Mouse (Mus musculus) ZHBTc4 (cell line): ENCODE results near the gene Plppr5.

Source experiments
- DNase-seq: peaks from one replicate; pipeline ENCODE4 v3.0.0-alpha.2; 2011; ENCODE audit warnings: low read depth, low spot score

The Plppr5 gene

DNA sequence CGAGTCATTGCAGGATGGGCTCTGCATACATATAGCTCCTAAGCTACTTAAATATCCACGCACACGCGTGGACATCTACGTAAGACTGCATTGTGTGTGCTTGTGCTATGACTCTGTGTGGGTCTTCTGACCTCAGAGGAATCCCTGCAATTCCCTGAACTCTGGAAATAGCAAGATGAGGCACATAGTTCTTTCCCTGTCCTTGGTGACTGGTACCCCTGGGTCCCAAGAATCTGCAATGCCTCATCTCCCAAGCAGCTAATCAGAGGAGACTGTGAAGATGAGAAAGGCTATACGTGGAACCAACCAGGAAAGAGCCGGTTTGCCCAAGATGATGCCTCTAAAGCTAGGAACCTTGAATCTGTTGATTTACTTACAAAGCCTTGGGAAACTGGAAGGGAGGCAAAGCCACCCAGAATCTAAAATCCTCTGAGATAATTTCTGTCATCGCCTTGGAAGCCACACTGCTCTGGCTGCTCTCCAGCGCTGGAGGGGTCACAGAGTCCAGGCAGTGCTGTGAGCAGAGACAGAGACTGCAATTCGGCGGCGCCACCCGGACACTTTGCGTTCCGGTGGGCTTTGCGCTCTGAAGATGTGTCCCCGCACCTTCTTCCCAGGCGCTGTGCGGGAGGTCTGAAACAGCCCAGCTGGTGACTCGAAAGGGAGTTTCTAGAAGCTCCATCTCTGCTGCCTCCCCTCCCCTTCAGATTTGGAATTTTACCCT, at the start of gene Plppr5:
Gene Plppr5 (plus strand): TSS at position 308 of the 724 bp plus-strand sequence.
- DNase-seq, result peak; percentile 43

DNA sequence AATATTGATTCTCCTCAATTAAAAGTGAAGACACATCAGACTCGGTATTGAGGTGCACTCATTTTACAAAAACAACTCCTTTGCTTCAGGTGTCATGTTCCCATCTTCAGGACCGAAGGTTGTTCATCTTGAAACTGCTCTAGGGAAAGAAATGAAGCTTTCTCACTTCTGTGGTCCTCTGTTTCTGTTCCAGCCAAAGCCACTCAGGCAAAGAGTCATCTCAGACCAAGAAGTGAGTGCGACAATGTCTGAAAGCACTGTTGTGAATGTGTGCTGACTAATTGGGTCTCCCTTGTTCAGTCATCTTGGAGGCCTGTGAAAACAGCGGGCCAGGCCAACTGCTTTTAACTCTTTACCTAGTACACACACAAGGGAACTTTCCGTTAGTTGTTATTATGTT, 24.7 kb upstream of the Plppr5 start:
- DNase-seq, result no peak

DNA sequence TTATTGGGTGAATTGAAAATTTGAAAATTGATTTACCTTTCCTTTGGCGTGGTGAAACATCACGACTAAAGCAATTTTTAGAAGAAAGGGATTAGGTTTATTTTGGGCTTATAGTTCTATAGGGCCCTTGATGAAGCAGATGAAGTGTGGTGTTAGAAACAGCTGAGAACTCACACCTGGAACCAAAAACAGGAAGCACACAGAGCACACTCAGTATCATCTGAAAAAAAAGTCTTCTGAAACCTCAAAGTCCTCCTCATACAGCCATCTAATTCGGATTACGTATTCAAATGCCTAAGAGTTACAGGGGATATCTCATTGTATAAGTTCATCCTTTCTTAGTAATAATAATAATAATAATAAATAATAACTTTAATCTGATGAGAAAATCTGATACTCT, 24.1 kb upstream of the Plppr5 start:
- DNase-seq, result no peak

DNA sequence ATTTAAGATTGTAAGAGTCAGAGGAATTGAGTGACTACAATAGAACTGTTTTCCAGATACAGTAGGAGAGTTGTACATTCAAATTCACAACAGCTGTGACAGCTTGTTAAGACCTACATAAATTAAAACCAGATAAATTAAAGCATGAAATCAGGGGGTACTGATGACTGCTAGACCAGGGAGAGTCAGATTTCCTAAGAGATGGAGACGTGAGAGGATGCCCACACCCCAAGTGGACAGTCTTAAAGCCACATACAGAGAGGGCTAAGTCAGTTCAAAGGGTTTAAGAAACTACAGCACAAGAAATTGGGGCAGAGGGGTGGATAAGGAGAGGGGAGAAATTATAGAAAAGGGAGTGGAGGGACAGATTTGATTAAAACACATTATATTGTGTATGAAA, 17.7 kb upstream of the Plppr5 start:
- no peak for DNase-seq

DNA sequence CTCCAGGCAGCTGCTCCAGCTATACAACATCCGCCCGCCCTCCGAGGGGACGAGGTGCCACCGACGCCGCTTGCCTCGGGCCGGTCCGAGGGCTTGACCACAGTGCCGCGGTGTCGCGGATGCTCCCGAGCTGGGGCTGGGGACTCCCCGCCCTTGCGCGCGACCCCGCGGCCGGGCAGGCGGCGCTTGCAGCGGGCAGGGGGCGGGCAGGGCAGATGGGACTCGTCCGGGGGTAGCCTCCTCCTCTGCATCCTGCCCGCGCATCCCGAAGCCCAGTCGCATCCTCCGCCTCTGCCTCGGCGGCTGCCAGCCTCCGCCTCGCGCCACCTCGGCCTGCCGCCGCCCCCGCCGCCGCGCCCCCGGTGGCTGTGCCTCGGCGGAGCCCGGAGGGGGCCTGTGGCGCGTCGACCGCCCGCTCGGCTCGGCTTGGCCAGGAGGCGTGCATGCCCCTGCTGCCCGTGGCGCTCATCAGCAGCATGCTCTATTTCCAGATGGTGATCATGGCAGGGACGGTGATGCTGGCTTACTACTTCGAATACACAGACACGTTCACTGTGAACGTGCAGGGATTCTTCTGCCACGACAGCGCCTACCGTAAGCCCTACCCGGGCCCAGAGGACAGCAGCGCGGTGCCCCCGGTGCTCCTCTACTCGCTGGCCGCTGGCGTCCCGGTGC, 754 bp downstream of the Plppr5 start:
- peak; percentile 39 for DNase-seq

DNA sequence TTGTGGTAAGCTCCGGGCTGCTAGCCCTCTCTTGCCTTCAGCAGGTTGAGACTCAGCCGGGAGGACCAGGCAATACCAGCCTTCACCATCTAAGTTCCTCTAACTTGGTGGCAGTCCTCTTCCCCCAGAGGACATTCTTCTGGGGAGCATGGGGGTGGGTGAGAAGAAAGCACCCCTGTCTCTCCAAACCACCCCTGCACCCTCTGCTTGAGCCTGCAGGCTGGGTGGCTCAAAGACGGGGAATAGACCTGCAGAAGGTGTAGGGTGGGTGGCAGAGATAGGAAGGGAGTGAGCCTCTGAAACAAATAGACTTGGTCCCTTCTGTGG, 1.3 kb downstream of the Plppr5 start:
- no peak for DNase-seq

DNA sequence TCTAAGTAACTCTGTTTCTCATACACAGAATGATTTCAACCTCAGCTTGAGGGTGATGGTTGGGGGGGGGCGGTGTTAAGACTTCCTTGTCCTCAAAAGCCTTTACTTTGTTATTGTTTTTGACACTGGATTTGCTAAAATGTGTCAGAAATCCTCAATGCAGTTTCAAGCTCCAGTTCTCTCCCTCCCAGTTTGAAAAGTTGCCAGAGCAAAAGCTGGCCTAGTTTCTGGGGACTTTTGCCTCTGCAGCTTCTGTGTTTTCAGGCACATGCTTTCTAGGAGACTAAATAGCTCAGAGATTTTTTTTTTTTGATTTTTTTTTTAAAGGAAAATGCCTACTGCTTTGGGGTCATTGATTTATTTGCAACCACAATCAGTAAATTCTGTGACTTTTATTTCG, 2.7 kb downstream of the Plppr5 start:
- DNase-seq, result no peak

DNA sequence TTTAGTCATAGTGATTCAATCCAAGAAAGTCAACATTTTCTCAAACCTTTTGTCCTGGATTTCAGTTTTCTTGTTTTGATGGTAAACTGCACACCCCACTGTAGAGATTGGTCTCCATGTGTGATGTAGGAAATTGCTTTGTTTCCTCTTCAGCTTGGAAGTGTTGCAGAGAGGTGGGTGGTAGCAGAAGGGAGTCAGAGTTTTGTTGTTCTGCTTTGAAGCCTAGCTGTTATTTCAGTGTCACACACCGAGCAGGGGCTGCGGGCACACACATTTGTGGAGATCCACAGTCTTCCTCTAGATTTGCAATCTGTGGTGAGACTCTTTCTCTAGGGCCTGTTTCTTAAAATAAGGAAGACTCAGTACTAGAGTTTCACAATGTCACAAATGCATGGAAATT, 8.0 kb downstream of the Plppr5 start:
- no peak for DNase-seq

DNA sequence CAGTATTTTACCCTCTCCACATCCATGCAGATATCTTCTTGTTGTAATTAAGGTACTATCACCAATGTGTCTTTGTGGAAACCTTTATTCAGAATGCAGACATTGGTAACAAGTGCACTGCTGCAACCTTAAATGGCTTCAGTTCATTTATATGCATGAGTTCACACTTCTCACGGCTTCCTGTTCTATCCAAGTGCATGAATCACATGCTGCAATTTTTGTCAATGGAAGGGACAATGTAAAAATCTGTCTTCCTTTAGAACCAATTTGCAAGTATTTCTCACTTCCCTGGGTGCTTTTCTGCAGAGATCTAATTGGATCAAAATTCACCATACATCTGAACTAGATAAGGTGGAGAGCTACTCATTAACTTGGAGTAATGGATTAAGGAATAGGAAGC, 27.8 kb downstream of the Plppr5 start:
- no peak for DNase-seq

DNA sequence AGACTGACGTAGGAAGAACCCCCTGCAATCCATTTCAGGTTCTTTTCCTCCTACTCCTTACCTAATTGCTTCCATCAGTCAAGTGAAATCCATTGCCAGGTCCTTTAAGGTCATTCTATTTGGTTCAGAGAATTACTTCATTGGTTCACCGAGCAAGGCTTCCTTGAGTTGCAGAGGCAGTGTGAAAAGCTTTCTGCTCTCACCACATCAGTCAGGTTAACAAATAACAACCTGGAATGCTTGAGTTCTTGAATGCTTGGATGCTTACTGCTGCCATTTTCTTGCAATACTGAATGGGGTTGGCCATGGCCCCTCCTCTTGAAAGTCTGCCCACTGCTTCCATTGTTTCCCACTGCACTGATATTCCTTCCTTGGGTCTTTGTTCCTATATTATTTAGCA, 28.8 kb downstream of the Plppr5 start:
- DNase-seq, result no peak

DNA sequence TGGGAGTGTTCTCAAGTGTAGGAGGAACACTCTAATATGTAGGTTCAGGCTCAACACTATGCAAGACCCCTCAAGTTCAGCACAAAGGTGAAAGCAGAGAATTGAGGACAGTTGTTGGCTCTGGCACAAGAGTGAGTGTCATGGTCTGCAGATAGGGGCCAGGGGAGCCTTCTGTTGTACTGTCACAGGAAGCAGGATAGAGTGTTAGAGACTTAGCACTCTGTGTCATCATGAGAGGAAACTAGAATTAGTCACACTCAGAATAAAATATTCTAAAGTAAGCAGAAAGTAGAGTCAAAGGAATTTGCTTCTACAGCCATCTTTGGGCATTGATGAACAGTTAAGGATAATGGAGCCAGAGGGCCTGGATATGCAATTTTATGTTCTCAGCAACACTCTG, 31.7 kb downstream of the Plppr5 start:
- no peak for DNase-seq

DNA sequence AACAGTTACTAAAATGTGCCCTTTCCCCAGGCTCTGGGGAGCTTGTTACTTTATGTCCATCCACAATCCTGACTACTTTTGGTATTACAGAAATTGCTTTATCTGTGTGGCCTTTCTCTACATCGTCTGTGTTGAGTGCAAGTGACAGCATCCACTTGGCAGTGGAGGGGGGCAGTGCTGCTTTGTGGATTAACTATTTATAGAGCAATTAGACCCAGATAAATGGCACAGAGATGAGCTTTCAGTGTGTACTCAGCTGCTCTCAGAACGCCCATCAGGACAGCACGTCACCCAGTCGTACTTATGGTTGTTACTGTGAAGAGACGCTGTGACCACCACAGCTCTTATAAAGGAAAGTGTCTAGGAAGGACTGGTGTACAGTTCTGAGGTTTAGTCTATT, 36.8 kb downstream of the Plppr5 start:
- DNase-seq, result no peak

DNA sequence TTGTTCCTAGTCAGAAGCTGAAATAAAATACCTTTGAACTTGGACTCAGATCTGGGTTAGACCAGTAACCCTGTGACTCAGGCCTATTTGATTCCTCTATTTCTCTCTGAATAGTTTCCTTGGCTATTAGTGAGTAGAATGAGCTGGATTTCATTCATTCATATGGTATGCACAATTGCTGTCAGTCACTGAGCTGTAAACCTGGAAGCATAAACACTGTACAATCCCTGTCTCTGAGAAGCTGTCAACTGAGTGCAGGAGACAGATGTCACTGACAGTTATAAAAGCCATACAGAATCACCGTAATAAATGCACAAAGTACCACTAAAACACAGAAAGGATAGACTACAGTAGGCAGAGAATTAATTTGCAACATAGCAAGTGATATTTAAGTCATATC, 40.2 kb downstream of the Plppr5 start:
- DNase-seq, result no peak

DNA sequence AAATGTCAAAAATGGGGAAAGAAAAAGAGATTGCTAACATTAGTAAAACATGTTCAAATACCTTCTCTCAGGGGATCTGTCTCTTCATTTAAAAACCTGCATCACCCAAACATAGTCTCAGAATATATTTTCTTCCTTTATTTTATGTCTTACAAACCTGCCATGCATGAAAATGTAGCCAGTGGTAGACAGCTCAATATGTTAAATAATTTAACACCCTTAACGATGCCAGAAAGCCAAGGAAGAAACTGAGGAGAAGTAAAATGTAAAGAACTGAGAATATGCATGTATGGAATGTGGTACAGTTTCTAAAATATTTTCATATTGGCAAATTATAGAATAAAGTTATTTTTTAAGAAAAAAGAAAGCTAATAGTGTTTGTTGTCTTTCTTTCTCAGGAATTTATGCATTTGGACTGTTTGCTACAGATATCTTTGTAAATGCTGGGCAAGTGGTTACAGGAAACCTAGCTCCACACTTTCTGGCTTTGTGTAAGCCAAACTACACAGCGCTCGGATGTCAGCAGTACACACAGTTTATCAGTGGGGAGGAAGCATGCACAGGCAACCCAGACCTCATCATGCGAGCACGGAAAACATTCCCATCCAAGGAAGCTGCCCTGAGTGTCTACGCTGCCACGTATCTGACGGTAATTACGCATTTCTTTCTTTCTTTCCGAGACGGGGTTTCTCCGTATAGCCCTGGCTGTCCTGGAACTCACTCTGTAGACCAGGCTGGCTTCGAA, 50.8 kb downstream of the Plppr5 start:
- DNase-seq, result no peak

DNA sequence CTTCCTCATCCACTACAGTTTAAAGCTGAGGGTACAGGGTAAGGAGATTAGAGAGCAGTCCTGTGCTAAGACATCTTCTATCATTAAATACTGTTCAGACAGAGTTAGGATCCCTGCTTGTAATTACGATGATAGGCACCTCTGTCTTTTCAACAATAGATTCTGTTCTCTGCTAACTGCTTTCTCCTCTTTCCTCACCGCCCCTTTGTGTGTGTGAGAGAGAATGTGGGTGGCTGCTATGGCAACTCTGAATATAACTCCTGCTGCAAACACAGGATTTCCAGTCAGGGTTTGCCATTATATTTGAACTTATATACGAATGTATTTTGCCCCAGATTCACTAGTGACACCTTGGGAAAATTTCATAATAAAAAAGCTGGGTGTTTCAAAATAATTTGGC, 54.2 kb downstream of the Plppr5 start:
- DNase-seq, result no peak

DNA sequence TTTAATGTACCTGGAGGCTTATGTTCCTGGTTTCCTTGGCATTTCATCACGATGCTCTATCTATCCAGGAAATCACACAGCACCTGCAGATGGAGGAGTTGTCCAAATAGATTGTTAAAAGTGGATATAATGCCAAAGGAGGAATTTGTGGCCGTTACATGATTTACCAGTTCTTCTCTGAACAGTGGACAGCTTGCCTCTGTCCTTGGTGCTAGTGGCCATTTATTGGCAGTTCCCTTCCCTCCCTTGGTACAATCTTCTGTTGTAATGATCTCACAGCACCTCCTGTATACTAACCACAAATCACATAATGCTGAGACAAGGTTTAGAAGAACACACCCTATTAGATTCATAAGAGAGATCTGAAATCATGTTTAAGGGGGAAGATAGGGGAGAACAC, 55.7 kb downstream of the Plppr5 start:
- peak; percentile 6 for DNase-seq

DNA sequence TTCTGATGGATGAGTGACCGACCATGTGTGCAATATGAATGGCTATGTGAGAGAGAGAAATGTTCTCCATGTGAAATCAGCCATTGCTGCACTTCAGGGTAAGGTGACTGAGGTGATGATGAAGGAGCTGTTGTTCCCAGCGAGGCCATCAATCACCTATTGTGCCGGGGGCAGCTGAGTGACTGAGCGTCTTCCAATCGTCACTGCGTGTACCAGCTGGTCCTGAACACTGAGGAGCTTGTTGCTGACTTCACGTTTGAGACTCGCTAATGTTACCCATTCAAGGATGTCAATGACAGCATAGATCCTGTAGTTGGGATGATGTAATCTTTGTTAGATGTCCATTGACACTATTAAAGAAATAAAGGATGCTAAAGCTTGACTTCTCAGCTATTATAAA, 74.0 kb downstream of the Plppr5 start:
- DNase-seq, result no peak

DNA sequence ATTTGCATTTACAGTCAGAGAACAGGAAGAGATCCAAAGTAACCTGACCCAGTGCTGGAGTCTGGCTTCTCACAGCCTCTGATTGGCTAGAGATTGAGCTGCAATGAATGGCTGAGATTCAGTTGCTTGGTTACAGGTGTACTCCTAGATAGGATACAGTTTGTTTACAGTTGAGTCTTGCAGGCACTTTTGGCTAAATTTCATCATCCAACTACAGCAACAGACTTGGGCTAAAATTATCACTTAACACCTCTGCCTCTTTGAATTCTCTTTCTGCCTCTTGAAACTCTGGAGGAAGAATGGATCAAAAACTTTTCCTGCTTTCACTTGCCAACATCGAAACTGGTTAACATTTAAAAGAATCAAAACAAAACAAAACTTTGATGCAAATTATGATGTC, 89.7 kb downstream of the Plppr5 start:
- DNase-seq, result no peak

DNA sequence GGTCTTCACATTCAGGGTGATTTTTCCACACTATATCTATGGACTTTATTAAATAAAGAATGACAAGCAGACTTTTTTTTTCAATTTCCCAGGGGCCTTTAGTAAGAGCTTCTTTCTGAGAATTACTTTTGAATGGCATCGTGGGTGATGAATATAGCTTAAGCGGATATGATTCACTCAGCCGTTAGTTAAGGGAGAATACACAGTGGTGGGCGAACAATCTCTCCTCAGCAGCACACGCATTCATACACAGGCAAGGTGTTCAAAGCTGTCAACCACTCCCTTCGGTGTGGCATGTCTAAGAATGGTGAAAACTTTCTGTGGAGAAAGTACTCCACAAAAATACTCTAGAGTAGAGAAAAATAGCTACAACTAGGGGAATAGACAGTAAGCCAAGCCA, 104.6 kb downstream of the Plppr5 start:
- DNase-seq, result no peak

DNA sequence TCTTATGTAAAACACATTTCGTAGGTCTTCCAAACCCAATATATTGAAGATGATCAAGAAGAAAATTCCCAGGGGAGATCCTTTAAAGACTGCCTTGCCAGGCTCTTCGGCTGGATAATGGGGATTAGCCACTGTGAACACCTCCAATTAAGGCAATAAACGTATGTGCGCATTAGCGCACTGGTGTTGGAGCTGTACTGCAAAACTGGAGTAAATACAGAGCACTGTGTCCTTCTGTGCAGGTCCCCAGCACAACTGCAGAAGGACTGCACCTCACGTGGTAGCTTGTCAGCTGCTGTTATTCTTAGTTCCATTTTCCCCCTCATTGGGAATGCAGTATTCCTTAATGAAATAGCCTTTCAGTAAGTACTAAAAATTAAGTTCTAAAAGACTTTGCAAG, 110.0 kb downstream of the Plppr5 start:
- DNase-seq, result no peak

DNA sequence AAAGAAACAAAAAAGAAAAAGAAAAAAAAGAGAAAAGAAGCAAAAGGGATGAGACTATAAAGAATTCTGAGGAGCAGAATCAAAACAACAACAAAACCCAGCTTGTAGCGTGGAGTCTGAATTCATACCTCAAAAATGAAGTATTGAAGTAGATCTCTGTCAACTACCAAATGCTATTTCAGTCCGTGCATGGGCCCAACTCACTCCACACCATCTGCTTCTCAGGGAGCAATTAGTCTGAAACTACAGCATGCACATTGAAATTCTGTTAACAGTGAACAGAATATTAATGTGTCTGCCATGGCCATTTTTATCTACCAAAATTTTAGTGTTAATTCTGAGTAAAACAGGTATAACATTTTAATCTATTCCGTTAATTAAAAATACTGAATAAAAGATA, 111.4 kb downstream of the Plppr5 start:
- DNase-seq, result no peak

DNA sequence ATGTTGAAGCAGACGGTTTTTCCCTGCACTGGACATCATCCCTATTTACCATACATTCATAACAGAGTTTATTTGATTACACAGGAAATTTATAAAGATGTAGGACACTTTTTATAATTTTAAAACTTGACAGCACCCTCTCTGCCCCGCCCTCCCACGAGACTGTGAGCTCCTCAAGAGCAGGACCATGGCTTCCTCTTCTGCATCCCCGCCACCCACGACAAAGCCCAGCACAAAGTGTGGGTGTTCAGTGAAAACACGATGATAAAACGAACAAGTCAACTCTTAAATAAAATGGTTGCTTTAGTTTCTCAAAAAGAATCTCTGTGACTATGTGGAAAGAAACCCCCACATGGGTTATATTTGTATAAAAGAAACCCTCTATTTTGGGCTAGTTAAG, 112.0 kb downstream of the Plppr5 start:
- no peak for DNase-seq

DNA sequence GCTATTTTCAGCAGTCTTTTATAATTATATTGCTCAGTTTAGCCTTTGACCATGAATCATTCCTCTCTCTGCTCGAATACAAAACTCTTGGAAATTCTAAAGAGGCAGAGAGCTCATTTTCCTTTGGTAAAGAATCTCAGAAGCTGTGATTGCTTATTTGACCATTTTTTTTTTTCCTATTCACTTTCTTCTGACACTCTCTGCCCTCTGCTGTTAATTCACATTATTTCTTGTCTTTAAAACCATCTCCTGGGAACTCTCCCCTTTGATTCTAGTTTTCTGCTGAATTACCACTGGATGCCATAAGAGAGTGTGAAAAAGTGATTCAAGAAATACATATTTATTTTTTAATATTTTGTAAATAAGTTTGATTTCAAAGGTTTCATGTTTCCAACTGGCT, 120.1 kb downstream of the Plppr5 start:
- no peak for DNase-seq
